Mouse (Mus musculus) CH12.LX (cell line): ENCODE measurements around the gene Hbp1. TPM values are rescaled to one million over a fixed set of nuclear protein-coding genes. Genes with fewer than 3 reads are reported as not detected.

ENCODE experiments used
- DNase-seq: peaks from one replicate; pipeline ENCODE4 v3.0.0-alpha.2; 2013; ENCODE audit errors: extremely low read depth
- H3K27ac ChIP-seq: 2 replicates; pipeline ENCODE4 v1.5.1; 2012; ENCODE audit warnings: low read depth, mild to moderate bottlenecking, control low read depth, moderate library complexity; ENCODE audit not compliant: insufficient read depth
- H3K27me3 ChIP-seq: replicated peaks from 2 replicates; pipeline ENCODE3; 2012; ENCODE audit warnings: inconsistent platforms
- H3K36me3 ChIP-seq, 2 experiments: replicated peaks in 1 of 2; 2 replicates each; pipeline versions ENCODE3 to v1.6.1; 2012; ENCODE audit warnings: inconsistent platforms in 1 of 2, low read length in 1 of 2, mild to moderate bottlenecking in 1 of 2, mixed read lengths in 1 of 2, moderate library complexity in 1 of 2; ENCODE audit not compliant: control insufficient read depth in 1 of 2, insufficient read depth in 1 of 2
- H3K4me1 ChIP-seq, 2 experiments: 2 replicates each; pipeline ENCODE4 v1.6.1; 2012; ENCODE audit warnings: inconsistent platforms in 1 of 2, moderate library complexity in 1 of 2; ENCODE audit not compliant: insufficient read depth in 2 of 2, control insufficient read depth in 1 of 2
- H3K4me2 ChIP-seq: 2 replicates; pipeline ENCODE4 v1.6.1; 2012; ENCODE audit warnings: low read depth, mild to moderate bottlenecking, control low read depth; ENCODE audit not compliant: poor library complexity, insufficient read depth, severe bottlenecking
- H3K4me3 ChIP-seq, 3 experiments: fragments of 150-350 bp in 1 of 3; sonication (generic) in 1 of 3; replicated peaks in 1 of 3; 2 replicates each; pipeline versions ENCODE3 to v1.5.1; 2011 to 2012; ENCODE audit warnings: low read depth in 2 of 3, low read length in 2 of 3, mild to moderate bottlenecking in 2 of 3, moderate library complexity in 2 of 3, control low read depth in 1 of 3, improper control_type of control experiment in 1 of 3, inconsistent platforms in 1 of 3, mixed read lengths in 1 of 3; ENCODE audit not compliant: poor library complexity in 1 of 3
- H3K79me2 ChIP-seq: replicated peaks from 2 replicates; pipeline ENCODE4 v1.6.1; 2012; ENCODE audit warnings: mild to moderate bottlenecking, moderate library complexity; ENCODE audit not compliant: control insufficient read depth, poor library complexity, insufficient read depth, severe bottlenecking; ENCODE audit errors: extremely low read depth
- H3K9ac ChIP-seq: 2 replicates; pipeline ENCODE4 v1.6.1; 2012; ENCODE audit warnings: low read depth, mild to moderate bottlenecking, control low read depth, moderate library complexity; ENCODE audit not compliant: insufficient read depth
- H3K9me3 ChIP-seq: replicated peaks from 2 replicates; pipeline ENCODE3; 2012; ENCODE audit warnings: low read length, inconsistent platforms, mixed read lengths
- BHLHE40 ChIP-seq: IDR thresholded peaks from 2 replicates; pipeline ENCODE4 v1.6.1; 2011; ENCODE audit warnings: mild to moderate bottlenecking, low read depth, low read length, improper control_type of control experiment
- CHD1 ChIP-seq: IDR thresholded peaks from 2 replicates; pipeline ENCODE4 v1.6.1; 2012; ENCODE audit warnings: low read depth, low read length, improper control_type of control experiment, inconsistent platforms
- CHD2 ChIP-seq: IDR thresholded peaks from 2 replicates; pipeline ENCODE4 v1.6.1; 2011; ENCODE audit warnings: low read length, improper control_type of control experiment
- CTCF ChIP-seq, 2 experiments: IDR thresholded peaks in 1 of 2; conservative IDR thresholded peaks in 1 of 2; 2 replicates each; pipeline ENCODE4 v1.5.1; 2011 to 2012; ENCODE audit warnings: low read depth in 2 of 2, low read length in 2 of 2, improper control_type of control experiment in 1 of 2, inconsistent platforms in 1 of 2, mild to moderate bottlenecking in 1 of 2, moderate library complexity in 1 of 2
- E2F4 ChIP-seq: IDR thresholded peaks from 2 replicates; pipeline ENCODE4 v1.6.1; 2011; ENCODE audit warnings: low read depth, low read length, improper control_type of control experiment; ENCODE audit not compliant: insufficient replicate concordance
- ELF1 ChIP-seq: IDR thresholded peaks from 2 replicates; pipeline ENCODE4 v1.6.1; 2014; ENCODE audit warnings: low read depth, mild to moderate bottlenecking, inconsistent platforms, low read length, improper control_type of control experiment
- ETS1 ChIP-seq: conservative IDR thresholded peaks from 2 replicates; pipeline ENCODE4 v1.6.1; 2012; ENCODE audit warnings: low read depth, mild to moderate bottlenecking, inconsistent platforms, low read length, improper control_type of control experiment, moderate library complexity
- GABPA ChIP-seq: IDR thresholded peaks from 2 replicates; pipeline ENCODE4 v1.6.1; 2012; ENCODE audit warnings: low read depth, low read length, improper control_type of control experiment, inconsistent platforms; ENCODE audit not compliant: insufficient replicate concordance
- JUN ChIP-seq: IDR thresholded peaks from 2 replicates; pipeline ENCODE4 v1.6.1; 2011; ENCODE audit warnings: low read depth, mild to moderate bottlenecking, low read length, improper control_type of control experiment, moderate library complexity; ENCODE audit not compliant: insufficient read depth
- MAFK ChIP-seq: IDR thresholded peaks from 2 replicates; pipeline ENCODE4 v1.6.1; 2011; ENCODE audit warnings: low read length, improper control_type of control experiment; ENCODE audit not compliant: insufficient replicate concordance
- MEF2A ChIP-seq: IDR thresholded peaks from 2 replicates; pipeline ENCODE4 v1.6.1; 2014; ENCODE audit warnings: low read depth, mild to moderate bottlenecking, inconsistent platforms, low read length, improper control_type of control experiment, borderline replicate concordance
- MXI1 ChIP-seq: IDR thresholded peaks from 2 replicates; pipeline ENCODE4 v1.6.1; 2011; ENCODE audit warnings: mild to moderate bottlenecking, low read depth, low read length, improper control_type of control experiment
- MYC ChIP-seq: IDR thresholded peaks from 2 replicates; pipeline ENCODE4 v1.6.1; 2011; ENCODE audit warnings: low read depth, mild to moderate bottlenecking, improper control_type of control experiment, low read length
- PAX5 ChIP-seq: IDR thresholded peaks from 2 replicates; pipeline ENCODE4 v1.6.1; 2012; ENCODE audit warnings: low read length, inconsistent platforms, mixed read lengths
- POLR2A ChIP-seq: IDR thresholded peaks from 2 replicates; pipeline ENCODE4 v1.6.1; 2011; ENCODE audit warnings: low read depth, mild to moderate bottlenecking, improper control_type of control experiment, low read length
- POLR2AphosphoS2 ChIP-seq: IDR thresholded peaks from 2 replicates; pipeline ENCODE4 v1.6.1; 2011; ENCODE audit warnings: low read depth, low read length, improper control_type of control experiment
- RAD21 ChIP-seq: IDR thresholded peaks from 2 replicates; pipeline ENCODE4 v1.6.1; 2011; ENCODE audit warnings: low read depth, mild to moderate bottlenecking, low read length, improper control_type of control experiment, moderate library complexity
- TCF12 ChIP-seq: IDR thresholded peaks from 2 replicates; pipeline ENCODE4 v1.6.1; 2014; ENCODE audit warnings: low read depth, mild to moderate bottlenecking, inconsistent platforms, low read length, improper control_type of control experiment
- ZNF384 ChIP-seq: IDR thresholded peaks from 2 replicates; pipeline ENCODE4 v1.6.1; 2012; ENCODE audit warnings: low read depth, low read length, improper control_type of control experiment, inconsistent platforms
- dilution Hi-C: fragments of 300-500 bp; cut with MboI; formaldehyde crosslinking; loops from 2 replicates; pipeline ENCODE4 v1.14.3; 2020; ENCODE audit warnings: low sequenced_read_pairs; ENCODE audit not compliant: extremely low pct_unique_long_range_greater_than_20kb, extremely low pct_ligation_motif_present
- in situ Hi-C: fragments of 300-500 bp; cut with MboI; formaldehyde crosslinking; loops from 3 replicates; pipeline ENCODE4 v1.14.3; 2019; ENCODE audit warnings: low sequenced_read_pairs, low pct_ligation_motif_present, low pct_unique_long_range_greater_than_20kb, mixed read lengths
- polyA plus RNA-seq: library from polyadenylated mRNA; unstranded; fragments of >175 nt; gene quantifications from 2 replicates; pipeline ENCODE4 v1.2.1, GENCODE M21; 2012; ENCODE audit warnings: low read depth; ENCODE audit not compliant: insufficient read length
- total RNA-seq, 2 experiments: library from RNA; depleted of rRNA; stranded (reverse); fragments of 300-350 nt in 1 of 2; fragments of >200 nt in 1 of 2; gene quantifications; 2 replicates each; pipeline ENCODE4 v1.2.3; 2012 to 2014

The Hbp1 gene
- total and polyA plus RNA-seq, 3 experiments = 16.0 to 24.4 (median 17.0) TPM

DNA sequence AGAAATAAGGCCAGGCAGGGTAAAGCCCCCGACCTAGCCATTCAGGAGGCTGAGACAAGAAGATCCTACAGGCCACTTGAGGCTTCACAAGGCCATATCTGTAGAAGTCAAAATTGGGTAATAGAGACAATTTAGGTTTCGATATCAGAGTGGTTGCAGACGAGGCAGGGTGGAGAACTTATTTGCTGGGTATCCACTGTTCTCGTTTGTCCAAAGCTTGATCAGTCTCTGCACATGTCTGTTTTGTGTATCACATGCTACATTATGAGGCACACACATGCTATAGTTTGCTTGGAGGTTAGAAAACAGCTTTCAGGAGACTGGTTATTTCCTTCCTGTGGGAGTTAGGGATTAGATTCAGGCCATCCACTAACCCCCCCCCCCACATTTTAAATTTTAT lies 5.5 kb upstream of the Hbp1 start:
- in situ Hi-C loops = no loop called here
- no peak for DNase-seq
- peaks cover 0 to 29% of the 10 kb centered on the region in 2 experiments; a peak in 3 of 4 replicates for H3K4me1 ChIP-seq
- H3K27me3 ChIP-seq = no peaks in the 10 kb centered on the region
- no peak overlapping the region for H3K4me2 ChIP-seq
- no peaks in the 10 kb centered on the region for H3K79me2 ChIP-seq
- H3K4me3 ChIP-seq = no peak overlapping the region
- no peaks in the 10 kb centered on the region for H3K9me3 ChIP-seq
- dilution Hi-C loops = no loop called here
- H3K27ac ChIP-seq = no peak overlapping the region
- H3K9ac ChIP-seq = no peak overlapping the region
- no peak for TF ChIP-seq BHLHE40
- no peak for TF ChIP-seq PAX5
- no peak for TF ChIP-seq JUN
- TF ChIP-seq POLR2AphosphoS2 = no peak
- TF ChIP-seq CHD1 = no peak
- TF ChIP-seq MYC = no peak
- TF ChIP-seq ETS1 = no peak
- no peak for TF ChIP-seq GABPA
- no peak for TF ChIP-seq TCF12
- no peak for TF ChIP-seq MAFK
- TF ChIP-seq E2F4 = no peak
- TF ChIP-seq CTCF (conservative IDR thresholded peaks at IDR 0.05 in 1 of 2, IDR thresholded peaks at IDR 0.05 in 1 of 2; ENCODE audit: low read depth in 2 of 2, low read length in 2 of 2) = no peak
- TF ChIP-seq CHD2 = no peak
- no peak for TF ChIP-seq ZNF384
- no peaks in the 10 kb centered on the region for H3K36me3 ChIP-seq

DNA sequence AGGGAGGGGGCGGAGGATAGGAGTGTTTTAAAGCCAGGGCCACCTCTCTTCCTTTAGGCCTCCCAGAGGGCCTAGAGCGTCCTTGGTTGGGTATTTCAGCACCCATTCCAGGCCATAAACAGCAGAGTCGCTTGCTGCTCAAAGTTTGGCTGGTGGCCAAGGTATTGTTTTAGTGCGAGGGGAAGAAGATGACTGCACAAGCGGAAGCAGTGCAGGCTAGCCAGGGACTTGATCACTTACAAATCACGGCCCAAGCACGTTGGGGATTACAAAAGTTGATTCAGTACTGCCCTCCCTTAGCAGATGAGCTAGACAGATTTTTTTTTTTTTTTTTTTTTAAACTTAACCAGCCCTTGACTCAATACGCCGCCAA lies 310 bp upstream of the Hbp1 start:
- H3K27ac ChIP-seq = peak overlapping the region; percentile 93
- no peak for DNase-seq
- peaks cover 31% of the 10 kb centered on the region for H3K79me2 ChIP-seq
- peaks cover 0 to 33% of the 10 kb centered on the region in 2 experiments; a peak in 3 of 4 replicates for H3K4me1 ChIP-seq
- peak overlapping the region; percentile 89 for H3K9ac ChIP-seq
- peak; percentile 70 for TF ChIP-seq ELF1
- peak; percentile 59; the same call in 1 of the 2 replicates for TF ChIP-seq ETS1
- TF ChIP-seq TCF12 = no peak
- TF ChIP-seq RAD21 = no peak
- peak; percentile 25 for TF ChIP-seq BHLHE40
- TF ChIP-seq ZNF384 = peak; percentile 74
- TF ChIP-seq MXI1 = peak; percentile 82
- TF ChIP-seq MEF2A = peak; percentile 8; the same call in 1 of the 2 replicates
- 0 out of 2 replicates have a peak, but pooled peaks have one; percentile 14 for TF ChIP-seq POLR2AphosphoS2
- peak; percentile 29; the same call in 1 of the 2 replicates for TF ChIP-seq POLR2A
- TF ChIP-seq, all 38 proteins: peak for 8
- Histone ChIP-seq H3K9me3 (no peaks in the 10 kb centered on the region), H3K27me3 (no peaks in the 10 kb centered on the region), H3K4me3 (peak overlapping the region in 2 of 3 experiments; percentile 21 to 46), H3K36me3 (peaks cover 0 to 6% of the 10 kb centered on the region in 2 experiments), H3K4me2 (peak overlapping the region; percentile 96)
- in situ Hi-C loops = no loop called here
- dilution Hi-C loops = no loop called here
